Mouse (Mus musculus) E14TG2a.4 (cell line): Measurements from ENCODE around the gene Gipc2.

Experiments
- CTCF ChIP-seq: conservative IDR thresholded peaks from 2 replicates; pipeline ENCODE4 v1.5.1; 2014; ENCODE audit warnings: low read length
- NANOG ChIP-seq: IDR thresholded peaks from 2 replicates; pipeline ENCODE4 v1.6.1; 2014; ENCODE audit warnings: borderline replicate concordance, low read length, mixed read lengths
- POU5F1 ChIP-seq: IDR thresholded peaks from 2 replicates; pipeline ENCODE4 v1.6.1; 2014; ENCODE audit warnings: low read length, borderline replicate concordance

- TF ChIP-seq CTCF (no peak), NANOG (no peak), POU5F1 (no peak)
Measured at GRCm38 (mm10) chr3:152046895-152047294, 119.1 kb downstream of the Gipc2 start.
